Mouse (Mus musculus): Measurements from ENCODE around the gene Ppm1h.

The Ppm1h gene

GRCm38 (mm10) chr10:122678541-122679436 lies at the start of gene Ppm1h:
TSS of gene Ppm1h (plus strand) at chr10:122678762.
- peak; percentile 79 for DNase-seq (ENCODE audit: low spot score)

DNA sequence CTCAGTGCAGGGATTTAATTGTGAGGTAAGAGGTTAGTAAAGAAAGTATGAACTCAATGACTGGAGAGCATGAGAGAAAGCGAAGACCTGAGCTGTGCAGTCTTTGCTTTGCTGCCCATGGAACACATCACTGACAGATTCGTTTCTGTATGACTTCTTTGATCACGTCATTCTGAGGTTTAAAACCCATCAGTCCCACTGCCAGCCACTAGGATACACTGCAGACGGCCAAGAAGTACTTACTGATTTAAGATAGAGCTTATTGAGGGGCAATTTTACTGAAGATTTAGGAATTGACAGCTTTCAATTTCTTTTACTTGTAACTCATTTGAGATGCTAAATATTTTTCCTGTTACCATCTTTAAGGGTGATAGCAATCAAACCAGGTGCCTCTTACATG lies 49.6 kb upstream of the Ppm1h start:
- no peak for DNase-seq (ENCODE audit: low spot score)

- DNase-seq (ENCODE audit: low spot score): no peak
Observed at GRCm38 (mm10) chr10:122639879-122640278, 38.7 kb upstream of the Ppm1h start.

DNA sequence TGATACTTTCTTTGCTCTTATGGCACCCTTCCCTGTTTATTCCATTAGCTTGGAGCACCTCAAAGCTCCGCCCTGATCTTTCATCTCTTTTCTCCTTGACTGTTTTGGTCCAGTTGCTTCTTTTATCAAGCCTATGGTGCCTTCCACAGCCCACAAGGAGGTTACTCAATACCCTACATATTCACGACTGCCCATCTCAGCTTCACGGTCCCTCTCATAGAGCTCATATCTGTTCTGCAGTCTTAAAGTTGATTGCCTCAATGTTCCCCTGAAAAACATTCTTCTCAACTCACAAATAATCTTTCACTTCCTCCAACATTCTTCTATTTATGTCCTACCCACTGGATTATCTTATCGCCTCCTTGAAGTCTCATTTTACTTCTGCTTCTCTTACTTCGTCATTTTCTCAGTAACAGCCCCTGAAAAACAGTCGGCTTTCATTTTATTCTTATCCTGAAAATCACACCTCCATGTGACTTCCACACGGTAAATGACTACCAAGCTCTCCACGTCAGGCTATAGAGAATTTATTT lies 37.2 kb upstream of the Ppm1h start:
- DNase-seq (ENCODE audit: low spot score): no peak

DNA sequence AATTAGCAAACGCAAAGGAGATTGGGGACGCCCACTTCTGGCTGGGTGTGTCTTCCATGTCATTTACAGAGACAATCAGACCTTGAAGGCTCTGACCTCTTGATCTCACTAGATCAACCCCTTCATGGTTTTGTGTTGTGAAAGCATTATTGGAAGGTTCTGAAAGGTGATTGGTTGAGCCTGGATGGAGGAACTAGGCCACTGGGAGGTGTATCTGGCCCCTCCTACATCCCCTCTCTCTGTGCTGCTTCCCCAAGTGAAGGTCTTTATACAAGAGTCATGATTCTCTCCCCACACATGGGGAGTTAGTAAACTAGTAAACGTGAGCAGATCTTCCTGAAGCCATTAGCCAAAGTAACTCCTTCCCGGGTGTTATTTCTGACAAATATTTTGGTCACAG lies 36.4 kb upstream of the Ppm1h start:
- DNase-seq (ENCODE audit: low spot score): peak; percentile 24

- no peak for DNase-seq (ENCODE audit: low spot score)
Observed at GRCm38 (mm10) chr10:122651932-122652331, 26.6 kb upstream of the Ppm1h start.

DNA sequence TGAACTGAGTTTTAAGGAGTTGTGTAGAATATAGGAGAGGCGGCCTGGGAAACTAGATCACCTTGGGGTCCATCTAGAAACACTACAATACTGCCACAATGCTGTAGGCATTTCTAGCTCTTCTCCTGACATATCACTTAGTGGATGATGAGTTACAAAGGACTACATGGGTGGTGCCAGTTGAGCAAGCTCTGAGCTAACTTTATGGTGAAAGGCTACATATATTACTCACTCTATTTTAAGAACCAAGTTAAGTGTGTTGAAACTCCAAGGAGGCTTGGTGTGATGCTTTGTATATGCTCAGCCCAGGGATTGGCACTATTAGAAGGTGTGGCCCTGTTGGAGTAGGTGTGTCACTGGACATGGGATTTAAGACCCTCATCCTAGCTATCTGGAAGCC lies 26.0 kb upstream of the Ppm1h start:
- no peak for DNase-seq (ENCODE audit: low spot score)

DNA sequence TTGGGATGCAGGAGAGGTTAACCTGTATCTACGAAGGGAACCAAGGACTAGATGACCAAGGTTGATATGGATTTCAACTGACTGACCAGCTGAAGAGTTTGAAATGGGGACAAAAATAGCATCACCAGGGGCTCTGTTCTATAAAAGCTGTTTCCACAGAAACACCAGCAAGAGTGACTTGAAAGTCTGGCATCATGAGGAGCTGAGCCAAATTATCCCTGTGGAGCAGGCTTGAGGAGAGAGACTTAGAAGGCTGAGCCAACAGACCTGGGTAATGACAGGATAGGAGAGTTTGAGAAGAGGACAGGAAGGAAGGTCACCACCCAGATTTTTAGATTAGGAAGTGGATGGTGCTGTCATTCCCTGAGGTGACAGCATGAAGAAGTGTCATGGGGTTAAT lies 12.9 kb upstream of the Ppm1h start:
- DNase-seq (ENCODE audit: low spot score): no peak

DNA sequence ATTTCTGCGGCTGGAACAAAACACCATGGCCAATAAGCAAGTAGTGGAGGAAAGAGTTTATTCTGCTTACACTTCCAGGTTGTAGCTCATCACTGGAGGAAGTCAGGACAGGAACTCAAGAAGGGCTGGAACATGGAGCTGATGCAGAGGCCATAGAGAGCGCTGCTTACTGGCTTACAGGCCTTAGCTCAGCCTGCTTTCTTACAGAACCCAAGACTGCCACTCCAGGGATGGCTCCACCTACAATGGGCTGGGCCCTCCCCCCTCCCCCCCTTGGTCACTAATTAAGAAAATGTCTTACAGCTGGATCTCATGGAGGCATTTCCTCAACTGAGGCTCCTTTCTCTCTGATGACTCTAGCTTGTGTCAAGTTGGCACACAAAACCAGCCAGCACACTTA lies 7.3 kb upstream of the Ppm1h start:
- peak; percentile 9 for DNase-seq (ENCODE audit: low spot score)

- no peak for DNase-seq (ENCODE audit: low spot score)
Observed at GRCm38 (mm10) chr10:122672044-122672443, 6.5 kb upstream of the Ppm1h start.

DNA sequence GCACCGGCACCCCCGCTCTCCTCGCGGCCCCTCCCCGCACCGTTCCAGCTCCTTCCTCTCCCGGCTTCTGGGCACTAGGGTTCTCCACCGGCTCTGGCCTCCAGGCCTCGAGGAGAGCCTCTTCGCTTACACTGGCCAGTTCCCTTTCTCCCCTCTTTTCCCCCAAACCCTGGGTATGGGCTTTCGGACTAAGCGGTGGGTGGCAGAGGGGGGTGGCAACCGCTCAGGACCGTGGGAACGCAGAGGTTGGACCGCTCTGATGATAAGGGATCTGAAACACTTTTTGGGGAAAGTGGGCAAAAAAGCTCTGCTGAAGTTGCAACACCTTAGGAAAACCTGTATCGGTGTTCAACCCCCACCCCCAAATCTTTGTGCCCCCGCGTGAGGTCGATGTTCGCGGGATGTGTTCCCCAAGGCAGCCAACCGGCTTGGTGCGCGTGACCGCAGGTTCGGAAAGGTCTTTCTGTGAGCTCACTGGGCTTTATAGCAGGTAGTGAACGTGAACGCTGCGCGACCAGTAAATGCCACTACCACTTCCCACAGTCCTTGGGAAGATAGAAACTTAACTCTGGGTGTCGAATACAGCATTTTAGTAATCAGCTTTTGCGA lies 979 bp downstream of the Ppm1h start:
- peak; percentile 40 for DNase-seq (ENCODE audit: low spot score)

- peak; percentile 43 for DNase-seq (ENCODE audit: low spot score)
Observed at GRCm38 (mm10) chr10:122680387-122681084, 2.0 kb downstream of the Ppm1h start.

- DNase-seq (ENCODE audit: low spot score): peak; percentile 34
Observed at GRCm38 (mm10) chr10:122681085-122681408, 2.5 kb downstream of the Ppm1h start.

GRCm38 (mm10) chr10:122683819-122684330 lies 5.3 kb downstream of the Ppm1h start:
- no peak for DNase-seq (ENCODE audit: low spot score)

GRCm38 (mm10) chr10:122685297-122685696 lies 6.7 kb downstream of the Ppm1h start:
- DNase-seq (ENCODE audit: low spot score): no peak

GRCm38 (mm10) chr10:122685836-122686531 lies 7.4 kb downstream of the Ppm1h start:
- DNase-seq (ENCODE audit: low spot score): no peak

GRCm38 (mm10) chr10:122690698-122691097 lies 12.1 kb downstream of the Ppm1h start:
- no peak for DNase-seq (ENCODE audit: low spot score)

GRCm38 (mm10) chr10:122693158-122693777 lies 14.7 kb downstream of the Ppm1h start:
- no peak for DNase-seq (ENCODE audit: low spot score)

GRCm38 (mm10) chr10:122693911-122694618 lies 15.5 kb downstream of the Ppm1h start:
- DNase-seq (ENCODE audit: low spot score): peak; percentile 41

DNA sequence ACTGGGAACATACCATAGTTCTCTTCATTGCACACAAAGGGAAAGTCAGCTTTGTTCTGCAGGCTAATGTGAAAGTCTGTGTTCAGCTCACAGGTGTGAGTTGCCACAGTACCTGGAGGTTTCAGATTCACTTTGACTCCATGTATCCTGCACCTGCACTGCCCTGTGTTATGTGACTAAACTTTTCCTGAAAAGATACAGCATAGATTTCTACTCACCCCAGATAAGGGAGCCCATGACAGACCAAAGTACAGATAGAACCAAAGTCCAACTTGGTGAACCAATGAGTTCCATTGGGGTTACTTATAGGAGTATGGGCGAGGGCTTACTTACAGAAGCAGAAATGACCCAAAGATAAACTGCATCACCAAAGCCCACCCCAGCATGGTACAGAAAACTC lies 17.8 kb downstream of the Ppm1h start:
- no peak for DNase-seq (ENCODE audit: low spot score)

GRCm38 (mm10) chr10:122698347-122698746 lies 19.8 kb downstream of the Ppm1h start:
- no peak for DNase-seq (ENCODE audit: low spot score)
